ENCODE assay signal across 11 mouse cellular contexts in the genomic region with DNA sequence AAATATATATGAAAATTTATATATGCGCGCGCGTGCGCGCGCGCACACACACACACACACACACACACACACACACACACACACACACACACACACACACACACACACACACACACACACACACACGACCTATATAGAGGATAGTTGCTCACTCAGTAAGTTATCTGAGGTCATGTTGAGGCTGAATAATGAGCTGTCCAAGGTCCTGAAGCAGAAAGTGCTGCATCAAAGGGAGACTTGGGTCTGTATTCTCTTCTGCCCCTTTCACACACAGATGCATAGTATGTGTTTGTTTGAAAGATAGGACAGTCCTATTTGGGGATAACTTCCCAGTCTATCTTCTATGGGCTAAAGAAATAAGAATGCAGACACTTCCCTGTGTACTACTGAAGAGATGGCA.
DNase-seq lines count a peak whose midpoint lies in the region; ATAC-seq and TF ChIP-seq lines count a peak whose summit lies in the region.
"Had no signal": no experiment of that assay in that cellular context is flagged by ENCODE, and none has a peak within 500 bp of the region (broad histone marks: within the 10 kb centered on the region; RNA-seq: fewer than 3 reads in every experiment).

No protein-coding gene starts in this region.

- ATAC-seq in common myeloid progenitor, adult 5-6 weeks (replicated peaks; ENCODE audit: low read depth, poor library complexity, severe bottlenecking), result peak; percentile 83
- ATAC-seq in activated CD4-positive, CD25-positive, alpha-beta regulatory T cell, adult 4 months, result no peak
- ATAC-seq in forebrain, postnatal 0 days, result no peak

- no peak overlapping the region for H3K4me2 ChIP-seq in forebrain, postnatal 0 days (ENCODE audit: low read depth)

- no peak for TF ChIP-seq CTCF in layer of hippocampus, adult 2 months (conservative IDR thresholded peaks at IDR 0.05)
- no peak for TF ChIP-seq CTCF in forebrain, postnatal 0 days (IDR thresholded peaks at IDR 0.05; ENCODE audit: low read depth)

- no peaks in the 10 kb centered on the region for H3K27me3 ChIP-seq in forebrain, postnatal 0 days (ENCODE audit: insufficient read depth, low read length)

- no peaks in the 10 kb centered on the region for H3K9me3 ChIP-seq in forebrain, postnatal 0 days (ENCODE audit: low read length)

- H3K9ac ChIP-seq in forebrain, postnatal 0 days, result no peak overlapping the region

- no peaks in the 10 kb centered on the region for H3K36me3 ChIP-seq in forebrain, postnatal 0 days (ENCODE audit: insufficient read depth)

- H3K27ac ChIP-seq in layer of hippocampus, adult 2 months, result peak overlapping the region; percentile 32; the same call in 1 of the 2 replicates
- no peak overlapping the region for H3K27ac ChIP-seq in forebrain, postnatal 0 days (ENCODE audit: low read depth, low read length)
- H3K27ac ChIP-seq: stomach, postnatal 0 days had no signal

- no peaks in the 10 kb centered on the region for H3K4me1 ChIP-seq in forebrain, postnatal 0 days (ENCODE audit: insufficient read depth)

- 82% methylated on average over 9 of the region's 9 CpGs for WGBS in forebrain, postnatal 0 days

- DNase-seq in layer of hippocampus, adult 2 months (ENCODE audit: low spot score in 2 of 2), result no peak
- no peak for DNase-seq in layer of hippocampus, adult 9-11 months
- peak; percentile 43 for DNase-seq in Muller cell, postnatal 12 days (ENCODE audit: inconsistent ontology term)
- DNase-seq in naive thymus-derived CD4-positive, alpha-beta T cell, adult 2 months (ENCODE audit: low read depth), result peak; percentile 17
- DNase-seq in forebrain, postnatal 0 days, result no peak
- DNase-seq: cerebellum, adult 11-12 months; gastrocnemius, postnatal 10 days; left cerebral cortex, postnatal 4 days had no signal

- H3K4me3 ChIP-seq in layer of hippocampus, adult 2 months, result no peak overlapping the region
- no peak overlapping the region for H3K4me3 ChIP-seq in forebrain, postnatal 0 days (ENCODE audit: low read depth, low read length)

Comparison
In these comparisons a context has a peak if more than half of its experiments do, and no peak if none do; other contexts are left out.
1. DNase-seq: peak in Muller cell, postnatal 12 days (single experiment) and naive thymus-derived CD4-positive, alpha-beta T cell, adult 2 months (single experiment); none in layer of hippocampus, adult 2 months (0 of 2), layer of hippocampus, adult 9-11 months (single experiment) and forebrain, postnatal 0 days (single experiment).